Mouse (Mus musculus) CD4-positive, CD25-positive, alpha-beta regulatory T cell, adult 2 months (primary cell): ENCODE data around the gene Rhot2.

Source experiments
- DNase-seq: peaks from one replicate; pipeline ENCODE4 v3.0.0-alpha.2; 2012; ENCODE audit warnings: low read depth, low spot score

The Rhot2 gene

GRCm38 (mm10) chr17:25844396-25844901 is at the start of gene Rhot2:
Rhot2 (minus strand) TSS chr17:25844851.
- peak; percentile 97 for DNase-seq

GRCm38 (mm10) chr17:25893975-25894617 is 49.4 kb upstream of the Rhot2 start:
- DNase-seq, result peak; percentile 86

- no peak for DNase-seq
These were observed 44.2 kb upstream of the Rhot2 start for GRCm38 (mm10) chr17:25888837-25889236.

- no peak for DNase-seq
These were observed 42.8 kb upstream of the Rhot2 start for GRCm38 (mm10) chr17:25887467-25887866.

- DNase-seq, result no peak
These were observed 42.2 kb upstream of the Rhot2 start for GRCm38 (mm10) chr17:25886806-25887205.

GRCm38 (mm10) chr17:25885636-25886035 is 41.0 kb upstream of the Rhot2 start:
- peak; percentile 60 for DNase-seq

GRCm38 (mm10) chr17:25883824-25884223 is 39.2 kb upstream of the Rhot2 start:
- DNase-seq, result no peak

GRCm38 (mm10) chr17:25883268-25883667 is 38.6 kb upstream of the Rhot2 start:
- no peak for DNase-seq

- no peak for DNase-seq
These were observed 37.7 kb upstream of the Rhot2 start for GRCm38 (mm10) chr17:25882306-25882705.

- no peak for DNase-seq
These were observed 37.0 kb upstream of the Rhot2 start for GRCm38 (mm10) chr17:25881691-25882090.

- DNase-seq, result no peak
These were observed 36.4 kb upstream of the Rhot2 start for GRCm38 (mm10) chr17:25880913-25881641.

- DNase-seq, result no peak
These were observed 35.7 kb upstream of the Rhot2 start, which contains the start of gene Wfikkn1 for GRCm38 (mm10) chr17:25880196-25880910. Wfikkn1 (minus strand) TSS chr17:25880858.

- no peak for DNase-seq
These were observed 35.1 kb upstream of the Rhot2 start for GRCm38 (mm10) chr17:25879750-25880149.

- peak; percentile 28 for DNase-seq
These were observed 34.6 kb upstream of the Rhot2 start for GRCm38 (mm10) chr17:25879261-25879660.

- DNase-seq, result no peak
These were observed 34.0 kb upstream of the Rhot2 start for GRCm38 (mm10) chr17:25878611-25879180.

GRCm38 (mm10) chr17:25877741-25878610 is 33.3 kb upstream of the Rhot2 start:
- no peak for DNase-seq

GRCm38 (mm10) chr17:25877025-25877424 is 32.4 kb upstream of the Rhot2 start:
- no peak for DNase-seq

- DNase-seq, result no peak
These were observed 31.8 kb upstream of the Rhot2 start for GRCm38 (mm10) chr17:25876347-25876915.

- peak; percentile 86 for DNase-seq
These were observed 30.8 kb upstream of the Rhot2 start for GRCm38 (mm10) chr17:25875171-25876136.
